Mouse (Mus musculus) lung, postnatal 0 days (tissue): Measurements from ENCODE around the gene Kiss1. TPM values are rescaled to one million over a fixed set of nuclear protein-coding genes. Genes with fewer than 3 reads are reported as not detected.

ENCODE experiments used
- ATAC-seq: fragments of 200-750 bp; cut with Nextera tagmentation; 2 replicates; pipeline ENCODE4 v1.8.0; 2017; ENCODE audit warnings: moderate library complexity
- DNase-seq: peaks from one replicate; pipeline ENCODE4 v3.0.0-alpha.2; 2016; ENCODE audit warnings: low spot score
- H3K27ac ChIP-seq: fragments of 300-500 bp; sonication (generic); 2 replicates; pipeline ENCODE4 v1.5.1; 2014; ENCODE audit warnings: antibody characterized with exemption, mild to moderate bottlenecking, low read length, mixed read lengths
- H3K27me3 ChIP-seq: fragments of 300-500 bp; sonication (generic); replicated peaks from 2 replicates; pipeline ENCODE4 v1.6.1; 2014; ENCODE audit warnings: low read length, mixed read lengths; ENCODE audit not compliant: insufficient read depth
- H3K36me3 ChIP-seq: fragments of 300-500 bp; sonication (generic); 2 replicates; pipeline ENCODE4 v1.6.1; 2014; ENCODE audit warnings: low read length, mixed read lengths; ENCODE audit not compliant: insufficient read depth
- H3K4me1 ChIP-seq: fragments of 300-500 bp; sonication (generic); 2 replicates; pipeline ENCODE4 v1.6.1; 2014; ENCODE audit warnings: antibody characterized with exemption, low read depth, low read length, mixed read lengths; ENCODE audit not compliant: insufficient read depth
- H3K4me2 ChIP-seq: fragments of 300-500 bp; sonication (generic); replicated peaks from 2 replicates; pipeline ENCODE4 v1.6.1; 2014; ENCODE audit warnings: low read depth, mild to moderate bottlenecking, low read length, moderate library complexity, mixed read lengths
- H3K4me3 ChIP-seq: fragments of 300-500 bp; sonication (generic); 2 replicates; pipeline ENCODE4 v1.5.1; 2014; ENCODE audit warnings: low read depth, low read length
- H3K9ac ChIP-seq: fragments of 300-500 bp; sonication (generic); replicated peaks from 2 replicates; pipeline ENCODE4 v1.6.1; 2014; ENCODE audit warnings: low read depth, mild to moderate bottlenecking
- H3K9me3 ChIP-seq: fragments of 300-500 bp; sonication (generic); 2 replicates; pipeline ENCODE4 v1.6.1; 2016; ENCODE audit warnings: low read length, mixed read lengths
- CTCF ChIP-seq: IDR thresholded peaks from 2 replicates; pipeline ENCODE4 v1.5.1; 2016; ENCODE audit warnings: antibody characterized with exemption, mild to moderate bottlenecking
- EP300 ChIP-seq: IDR thresholded peaks from 2 replicates; pipeline ENCODE4 v1.6.1; 2016; ENCODE audit warnings: antibody characterized with exemption, mild to moderate bottlenecking, control low read depth
- WGBS: fragments of 180-500 bp; shearing (Covaris S2); extraction: QIAGEN DNeasy Blood & Tissue Kit; methylation state at CpG from one replicate; pipeline ENCODE4 v1.1.7; 2014; 5-methylcytosine and 5-hydroxymethylcytosine counted together
- polyA plus RNA-seq: library from polyadenylated mRNA; unstranded; fragments of >200 nt; fragmentation: Nextera tagmentation; extraction: Ambion mirVana; gene quantifications from 2 replicates; pipeline ENCODE4 v1.2.1, GENCODE M21; 2015

The Kiss1 gene
- polyA plus RNA-seq, 1 experiment from 2014 or later = 19.2 TPM

DNA sequence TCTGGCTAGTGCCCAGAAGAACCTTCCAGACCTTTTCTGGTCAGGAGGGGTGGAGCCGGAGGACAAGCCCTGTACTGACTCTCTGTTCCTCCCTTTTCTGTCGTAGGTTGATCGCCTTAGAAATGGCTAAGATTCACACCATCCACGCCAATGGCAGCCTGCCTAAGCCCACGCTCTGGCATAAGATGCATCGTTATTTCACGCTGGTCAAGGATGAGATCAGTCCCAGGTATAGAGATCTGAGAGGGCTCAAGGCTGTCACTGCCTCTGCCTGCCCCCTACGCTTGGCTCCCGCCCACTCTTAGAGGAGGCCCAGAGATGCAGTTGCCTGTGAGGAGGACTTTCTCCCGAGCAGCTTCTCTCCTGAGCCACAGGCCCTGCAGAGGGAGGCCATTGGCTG, 47.0 kb downstream of the Kiss1 start:
- Histone ChIP-seq H3K27ac (no peak overlapping the region), H3K9ac (no peak overlapping the region), H3K27me3 (no peaks in the 10 kb centered on the region; the same call in 1 of the 2 replicates), H3K4me1 (peaks cover 15% of the 10 kb centered on the region), H3K4me2 (no peak overlapping the region), H3K9me3 (no peaks in the 10 kb centered on the region), H3K36me3 (no peaks in the 10 kb centered on the region), H3K4me3 (no peak overlapping the region)
- DNase-seq (no peak), ATAC-seq (no peak)
- no peak for TF ChIP-seq EP300
- TF ChIP-seq CTCF = no peak
- 76% methylated on average over 10 of the region's 10 CpGs for WGBS

DNA sequence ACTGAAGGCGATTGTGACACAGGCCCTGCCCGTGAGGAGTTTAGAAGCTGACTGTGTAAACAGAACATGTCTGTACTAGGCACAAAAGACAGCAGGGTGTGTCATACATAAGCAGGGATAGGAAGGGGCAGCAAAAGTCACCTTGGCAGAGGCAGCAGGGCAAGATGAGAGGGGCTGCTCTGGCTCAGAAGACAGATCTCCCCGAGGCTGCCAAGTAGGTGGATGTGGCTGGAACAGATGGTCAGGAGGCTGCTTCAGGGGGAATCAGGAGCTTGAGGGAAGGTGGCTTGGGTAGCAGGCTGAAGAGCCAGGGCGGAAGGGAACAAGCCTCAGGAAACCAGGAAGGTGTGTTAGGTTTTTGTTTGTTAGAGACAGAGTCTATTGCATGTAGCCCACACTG, 48.7 kb downstream of the Kiss1 start:
- no peak for ATAC-seq
- Histone ChIP-seq H3K9ac (no peak overlapping the region), H3K27ac (no peak overlapping the region), H3K4me1 (0 out of 2 replicates have a peak, but pooled peaks cover 4% of the 10 kb centered on the region), H3K9me3 (no peaks in the 10 kb centered on the region), H3K4me2 (no peak overlapping the region), H3K4me3 (no peak overlapping the region), H3K36me3 (no peaks in the 10 kb centered on the region), H3K27me3 (no peaks in the 10 kb centered on the region)
- 62% methylated on average over 4 of the region's 4 CpGs for WGBS
- no peak for DNase-seq
- no peak for TF ChIP-seq CTCF
- no peak for TF ChIP-seq EP300

DNA sequence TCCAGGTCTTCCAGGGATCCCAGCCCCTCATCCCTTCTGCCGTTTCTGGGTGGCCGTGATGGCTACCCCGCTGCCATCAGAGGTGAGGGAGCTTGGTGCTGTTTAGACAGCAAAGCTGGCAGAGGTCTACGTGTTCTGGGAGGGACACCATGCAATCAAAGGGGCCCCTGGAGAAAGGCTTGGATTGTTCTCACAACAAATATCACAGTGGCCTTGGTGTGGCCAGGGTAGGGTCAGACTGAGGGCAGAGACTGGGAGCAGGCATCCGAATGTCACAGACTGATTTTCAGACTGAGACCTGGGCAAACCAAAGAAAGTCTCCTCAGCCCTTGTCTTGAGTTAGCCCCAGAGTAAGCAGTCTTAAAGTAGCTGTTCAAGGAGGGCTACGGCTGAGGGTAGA, 49.8 kb downstream of the Kiss1 start:
- H3K9me3 ChIP-seq = no peaks in the 10 kb centered on the region
- H3K27ac ChIP-seq = no peak overlapping the region
- TF ChIP-seq CTCF (no peak), EP300 (no peak)
- H3K27me3 ChIP-seq = no peaks in the 10 kb centered on the region
- no peak overlapping the region for H3K4me3 ChIP-seq
- no peak for DNase-seq
- H3K36me3 ChIP-seq = no peaks in the 10 kb centered on the region
- ATAC-seq = no peak
- H3K4me2 ChIP-seq = no peak overlapping the region
- WGBS = 71% methylated on average over 6 of the region's 6 CpGs
- H3K4me1 ChIP-seq = 0 out of 2 replicates have a peak, but pooled peaks cover 4% of the 10 kb centered on the region
- no peak overlapping the region for H3K9ac ChIP-seq

DNA sequence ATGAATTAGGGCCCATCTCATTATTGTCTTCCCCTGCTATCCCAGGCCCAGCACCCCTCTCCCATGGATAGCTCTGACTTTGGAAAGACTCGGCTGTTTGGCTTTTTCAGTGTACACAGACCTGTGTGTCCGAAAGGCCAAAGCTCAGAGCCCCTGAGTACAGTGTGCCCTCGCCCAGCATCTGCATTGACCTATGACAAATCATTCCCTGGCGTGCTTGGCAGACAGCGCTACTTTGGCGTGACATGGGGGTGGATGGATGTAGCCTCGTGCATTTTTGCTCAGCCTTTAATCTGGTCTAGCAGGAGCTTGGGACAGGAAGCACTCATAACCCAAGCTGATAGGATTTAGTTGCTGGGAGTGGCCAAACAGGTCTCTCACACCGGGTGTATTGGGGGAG, 50.4 kb downstream of the Kiss1 start:
- Histone ChIP-seq H3K27me3 (no peaks in the 10 kb centered on the region), H3K4me1 (0 out of 2 replicates have a peak, but pooled peaks cover 4% of the 10 kb centered on the region), H3K27ac (no peak overlapping the region), H3K4me2 (no peak overlapping the region), H3K9ac (no peak overlapping the region), H3K4me3 (no peak overlapping the region), H3K36me3 (no peaks in the 10 kb centered on the region), H3K9me3 (no peaks in the 10 kb centered on the region)
- DNase-seq = no peak
- no peak for TF ChIP-seq EP300
- no peak for TF ChIP-seq CTCF
- no peak for ATAC-seq
- 42% methylated on average over 8 of the region's 8 CpGs for WGBS

DNA sequence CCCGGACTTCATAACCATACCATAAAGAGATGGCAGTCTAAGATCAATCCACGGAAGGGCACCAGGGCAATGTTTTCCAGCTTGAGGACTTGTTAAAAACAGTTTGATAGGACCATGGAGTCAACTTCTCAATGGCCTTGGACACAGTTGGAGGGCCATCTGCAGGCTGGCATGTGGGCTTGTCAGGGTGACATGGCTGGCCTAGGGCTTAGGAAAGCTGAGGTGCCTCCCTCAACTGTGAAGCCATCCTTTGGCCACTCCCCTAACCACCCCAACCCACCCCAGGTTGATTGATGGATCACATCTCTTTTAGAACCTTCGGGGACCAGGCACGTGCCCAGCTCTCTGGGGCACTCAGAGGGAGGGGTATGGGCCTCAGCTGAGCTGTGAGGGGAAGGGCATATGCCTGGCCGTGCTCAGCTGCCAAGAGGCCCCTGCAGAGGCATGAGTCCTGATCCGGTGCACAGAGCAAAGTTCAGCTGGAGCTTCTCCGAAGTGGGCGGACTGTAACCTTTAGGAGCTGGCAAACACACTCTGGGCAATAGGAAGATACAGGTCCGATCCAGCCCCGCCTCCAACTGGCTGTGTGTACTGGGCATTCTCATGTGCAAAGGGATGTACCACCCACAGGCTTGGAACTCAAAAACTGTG, 54.1 kb downstream of the Kiss1 start:
- Histone ChIP-seq H3K4me3 (no peak overlapping the region), H3K4me2 (no peak overlapping the region), H3K9ac (no peak overlapping the region), H3K27me3 (no peaks in the 10 kb centered on the region), H3K27ac (no peak overlapping the region), H3K9me3 (no peaks in the 10 kb centered on the region), H3K36me3 (no peaks in the 10 kb centered on the region), H3K4me1 (no peaks in the 10 kb centered on the region; the same call in 1 of the 2 replicates)
- 51% methylated on average over 10 of the region's 10 CpGs for WGBS
- no peak for DNase-seq
- no peak for TF ChIP-seq EP300
- TF ChIP-seq CTCF = no peak
- ATAC-seq = no peak

DNA sequence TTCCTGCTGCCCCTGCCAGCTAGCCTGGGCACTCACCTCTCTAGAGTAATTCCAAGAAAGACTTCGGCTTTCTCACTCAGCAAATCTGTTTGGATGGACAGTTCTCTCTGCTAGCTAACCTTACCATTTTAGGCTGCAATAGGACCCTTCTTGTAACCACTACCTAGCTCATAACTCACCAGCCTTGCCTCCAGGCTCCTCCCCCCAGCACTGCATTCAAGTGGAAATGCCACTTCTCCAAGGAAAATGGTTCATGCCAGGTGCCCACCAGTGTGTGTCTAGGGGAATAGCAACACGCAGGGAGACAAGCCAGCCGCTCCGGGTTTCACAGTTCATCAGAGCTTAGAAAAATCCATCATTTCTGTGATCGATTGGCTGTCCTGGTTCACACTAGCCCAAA, 55.9 kb downstream of the Kiss1 start:
- Histone ChIP-seq H3K27me3 (no peaks in the 10 kb centered on the region), H3K4me2 (no peak overlapping the region), H3K9me3 (no peaks in the 10 kb centered on the region), H3K9ac (no peak overlapping the region), H3K4me1 (no peaks in the 10 kb centered on the region; the same call in 1 of the 2 replicates), H3K27ac (no peak overlapping the region), H3K36me3 (no peaks in the 10 kb centered on the region), H3K4me3 (no peak overlapping the region)
- ATAC-seq (no peak), DNase-seq (no peak)
- no peak for TF ChIP-seq CTCF
- no peak for TF ChIP-seq EP300
- 82% methylated on average over 5 of the region's 5 CpGs for WGBS

Other genes starting within 250 kb of the Kiss1 start
- gene Ppp1r15b, start 190.7 kb upstream of the Kiss1 start, polyA plus RNA-seq = 19.5 and 20.0 TPM in 2 replicates
- 3.2 and 5.0 TPM in 2 replicates for gene Plekha6, start 157.7 kb upstream of the Kiss1 start, polyA plus RNA-seq
- 0.26 and 1.2 TPM in 2 replicates for gene Golt1a, start 12.1 kb upstream of the Kiss1 start, polyA plus RNA-seq
- gene Ren1, start 28.6 kb downstream of the Kiss1 start, polyA plus RNA-seq = 0.61 and 1.3 TPM in 2 replicates
- gene Etnk2, start 41.7 kb downstream of the Kiss1 start, polyA plus RNA-seq = 0.77 and 0.81 TPM in 2 replicates
- gene Sox13, start 102.5 kb downstream of the Kiss1 start, polyA plus RNA-seq = 13.8 and 14.8 TPM in 2 replicates